Mouse (Mus musculus): ENCODE measurements around the gene Tamm41.

- TF ChIP-seq CTCF (conservative IDR thresholded peaks at IDR 0.05; ENCODE audit: insufficient read depth, insufficient read length, low read depth, low read length) (no peak), POLR2A (IDR thresholded peaks at IDR 0.05; ENCODE audit: low read depth, low read length) (no peak)
These were observed 25.9 kb downstream of the Tamm41 start for GRCm38 (mm10) chr6:115011792-115012191.
